Mouse (Mus musculus): ENCODE data around the gene Smap2. TPM values are rescaled to one million over a fixed set of nuclear protein-coding genes. Genes with fewer than 3 reads are reported as not detected.
"Not testable (repeated sequence)": the region's sequence is repeated elsewhere in the genome, so short reads cannot be mapped to it uniquely, and the experiment has no call there.

Gene Smap2
- not detected in 2 replicates for polyA plus RNA-seq (2012; ENCODE audit: insufficient read depth, insufficient read length, low replicate concordance, missing spikeins)

DNA sequence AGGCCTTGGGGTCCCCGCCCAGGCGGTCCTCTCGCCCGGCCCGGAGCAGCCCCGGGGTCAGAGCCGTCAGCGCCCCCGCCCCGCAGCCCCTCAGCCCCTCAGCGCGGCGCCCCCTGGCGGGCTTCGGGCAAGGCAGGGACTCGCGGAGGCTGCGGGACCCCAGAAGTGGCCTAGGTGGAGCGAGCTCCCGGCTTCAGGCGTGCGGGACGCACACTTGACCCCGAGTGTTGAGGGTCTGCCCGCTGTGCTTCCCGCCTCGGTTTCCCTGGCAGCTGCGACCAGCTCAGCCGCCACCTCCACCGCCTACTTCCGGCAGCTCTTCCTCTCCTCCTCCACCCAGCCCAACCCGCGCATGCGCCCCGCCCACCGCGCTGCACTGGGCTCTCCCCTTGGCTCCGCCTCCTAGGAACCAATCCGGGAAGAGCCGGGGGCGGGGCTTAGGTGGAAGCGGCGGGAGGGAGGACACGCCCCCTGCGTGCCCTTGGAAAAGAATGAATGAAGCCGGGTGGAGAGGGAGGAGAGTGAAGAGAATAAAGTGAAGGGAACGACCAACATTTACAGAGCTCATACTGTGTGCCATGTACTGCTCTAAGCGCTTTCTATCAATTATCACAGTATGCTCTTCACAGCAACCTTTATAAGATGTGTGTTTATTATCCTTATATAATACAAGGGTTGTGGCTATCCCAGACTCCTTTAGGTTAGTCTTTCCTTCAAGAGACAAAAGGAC, at the start of gene Smap2:
Gene Smap2 (minus strand): TSS at position 320 of the 730 bp plus-strand sequence.
- Histone ChIP-seq H3K27ac (ENCODE audit: insufficient read depth, low read depth, low read length) (peak within 1 kb of the TSS; percentile 41), H3K4me1 (ENCODE audit: control insufficient read depth, insufficient read depth, low read length) (peaks cover 13% of the 10 kb centered on the region), H3K4me3 (ENCODE audit: insufficient read depth, low read depth, low read length) (peak within 1 kb of the TSS; percentile 82)
- peak; percentile 86 for TF ChIP-seq POLR2A (IDR thresholded peaks at IDR 0.05; ENCODE audit: insufficient read depth, low read depth, low read length)
- TF ChIP-seq CTCF (IDR thresholded peaks at IDR 0.05; ENCODE audit: insufficient read depth, low read depth, low read length), result peak; percentile 96
- WGBS, result under 1% methylated on average over 48 of the region's 48 CpGs

- H3K4me3 ChIP-seq (ENCODE audit: insufficient read depth, low read depth, low read length), result no peak overlapping the region
- H3K27ac ChIP-seq (ENCODE audit: insufficient read depth, low read depth, low read length), result no peak overlapping the region
- H3K4me1 ChIP-seq (ENCODE audit: control insufficient read depth, insufficient read depth, low read length), result peaks cover 2% of the 10 kb centered on the region; the same call in 1 of the 2 replicates
- WGBS, result 88% methylated on average over 2 of the region's 2 CpGs
- TF ChIP-seq CTCF (IDR thresholded peaks at IDR 0.05; ENCODE audit: insufficient read depth, low read depth, low read length) (no peak), POLR2A (IDR thresholded peaks at IDR 0.05; ENCODE audit: insufficient read depth, low read depth, low read length) (no peak)
Measured at GRCm38 (mm10) chr4:121065336-121065735, 48.3 kb upstream of the Smap2 start.

DNA sequence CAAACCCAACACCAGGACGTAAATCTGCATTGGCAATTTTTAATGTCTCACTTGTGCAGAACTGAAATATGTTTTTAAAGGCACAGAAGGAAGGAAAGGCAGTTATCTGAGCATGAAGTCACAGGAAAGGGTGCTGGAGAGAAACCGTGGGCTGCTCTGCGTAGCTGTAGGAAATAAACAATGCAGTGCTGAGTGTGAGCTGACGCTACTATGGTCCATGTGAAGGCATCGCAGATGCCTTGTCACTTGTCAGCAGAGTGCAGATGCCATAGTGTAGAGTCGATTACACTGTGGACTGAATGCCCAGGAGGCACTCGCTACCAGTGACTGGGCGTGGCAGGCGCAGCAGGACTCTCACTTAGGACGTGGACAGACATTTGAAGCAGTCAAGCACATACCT, 42.2 kb upstream of the Smap2 start:
- not testable (repeated sequence) for H3K27ac ChIP-seq (ENCODE audit: insufficient read depth, low read depth, low read length); H3K4me3 ChIP-seq (ENCODE audit: insufficient read depth, low read depth, low read length); H3K4me1 ChIP-seq (ENCODE audit: control insufficient read depth, insufficient read depth, low read length)
- WGBS, result 84% methylated on average over 10 of the region's 10 CpGs

- H3K4me3 ChIP-seq (ENCODE audit: insufficient read depth, low read depth, low read length), result no peak overlapping the region
- WGBS, result 73% methylated on average over 2 of the region's 2 CpGs
- no peak overlapping the region for H3K27ac ChIP-seq (ENCODE audit: insufficient read depth, low read depth, low read length)
- peaks cover 13% of the 10 kb centered on the region; the same call in 1 of the 2 replicates for H3K4me1 ChIP-seq (ENCODE audit: control insufficient read depth, insufficient read depth, low read length)
- TF ChIP-seq POLR2A (IDR thresholded peaks at IDR 0.05; ENCODE audit: insufficient read depth, low read depth, low read length) (no peak), CTCF (IDR thresholded peaks at IDR 0.05; ENCODE audit: insufficient read depth, low read depth, low read length) (no peak)
Measured at GRCm38 (mm10) chr4:121057032-121057431, 40.0 kb upstream of the Smap2 start.

GRCm38 (mm10) chr4:121056342-121056741, 39.3 kb upstream of the Smap2 start:
- TF ChIP-seq POLR2A (IDR thresholded peaks at IDR 0.05; ENCODE audit: insufficient read depth, low read depth, low read length) (no peak), CTCF (IDR thresholded peaks at IDR 0.05; ENCODE audit: insufficient read depth, low read depth, low read length) (no peak)
- Histone ChIP-seq H3K4me1 (ENCODE audit: control insufficient read depth, insufficient read depth, low read length) (peaks cover 14% of the 10 kb centered on the region; the same call in 1 of the 2 replicates), H3K27ac (ENCODE audit: insufficient read depth, low read depth, low read length) (no peak overlapping the region), H3K4me3 (ENCODE audit: insufficient read depth, low read depth, low read length) (no peak overlapping the region)
- 55% methylated on average over 3 of the region's 3 CpGs for WGBS

- Histone ChIP-seq H3K27ac (ENCODE audit: insufficient read depth, low read depth, low read length) (no peak overlapping the region), H3K4me3 (ENCODE audit: insufficient read depth, low read depth, low read length) (peak overlapping the region; percentile 40), H3K4me1 (ENCODE audit: control insufficient read depth, insufficient read depth, low read length) (peaks cover 14% of the 10 kb centered on the region; the same call in 1 of the 2 replicates)
- TF ChIP-seq CTCF (IDR thresholded peaks at IDR 0.05; ENCODE audit: insufficient read depth, low read depth, low read length) (no peak), POLR2A (IDR thresholded peaks at IDR 0.05; ENCODE audit: insufficient read depth, low read depth, low read length) (no peak)
- WGBS, result 31% methylated on average over 35 of the region's 35 CpGs
Measured at GRCm38 (mm10) chr4:121052454-121053323, 35.6 kb upstream of the Smap2 start.

DNA sequence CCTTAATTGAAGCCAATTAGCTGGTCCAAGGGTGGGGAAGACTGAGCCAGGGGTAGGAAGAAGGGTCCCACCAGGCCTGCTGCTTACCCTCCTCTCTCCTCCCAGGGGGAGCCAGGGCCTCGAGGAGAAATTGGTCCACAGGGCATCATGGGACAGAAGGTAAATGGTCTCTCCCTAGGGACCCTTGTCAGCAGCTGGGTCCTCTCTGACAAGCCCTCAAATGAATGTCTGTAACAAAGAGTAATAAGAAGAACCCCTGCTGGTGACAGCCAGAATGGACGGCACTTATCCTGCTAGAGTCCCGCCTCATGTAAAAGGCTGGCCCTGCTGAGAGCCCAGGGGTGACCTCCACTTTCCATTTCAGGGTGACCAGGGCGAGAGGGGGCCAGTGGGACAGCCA, 34.8 kb upstream of the Smap2 start:
- TF ChIP-seq CTCF (IDR thresholded peaks at IDR 0.05; ENCODE audit: insufficient read depth, low read depth, low read length) (no peak), POLR2A (IDR thresholded peaks at IDR 0.05; ENCODE audit: insufficient read depth, low read depth, low read length) (no peak)
- H3K27ac ChIP-seq (ENCODE audit: insufficient read depth, low read depth, low read length), result no peak overlapping the region
- H3K4me3 ChIP-seq (ENCODE audit: insufficient read depth, low read depth, low read length), result no peak overlapping the region
- WGBS, result 63% methylated on average over 4 of the region's 4 CpGs
- peaks cover 14% of the 10 kb centered on the region; the same call in 1 of the 2 replicates for H3K4me1 ChIP-seq (ENCODE audit: control insufficient read depth, insufficient read depth, low read length)

- Histone ChIP-seq H3K4me3 (ENCODE audit: insufficient read depth, low read depth, low read length) (no peak overlapping the region), H3K4me1 (ENCODE audit: control insufficient read depth, insufficient read depth, low read length) (peaks cover 16% of the 10 kb centered on the region), H3K27ac (ENCODE audit: insufficient read depth, low read depth, low read length) (no peak overlapping the region)
- WGBS, result 72% methylated on average over 3 of the region's 3 CpGs
- TF ChIP-seq CTCF (IDR thresholded peaks at IDR 0.05; ENCODE audit: insufficient read depth, low read depth, low read length) (no peak), POLR2A (IDR thresholded peaks at IDR 0.05; ENCODE audit: insufficient read depth, low read depth, low read length) (no peak)
Measured at GRCm38 (mm10) chr4:121042946-121043345, 25.9 kb upstream of the Smap2 start.

GRCm38 (mm10) chr4:121042472-121042871, 25.4 kb upstream of the Smap2 start:
- Histone ChIP-seq H3K4me3 (ENCODE audit: insufficient read depth, low read depth, low read length) (no peak overlapping the region), H3K4me1 (ENCODE audit: control insufficient read depth, insufficient read depth, low read length) (peaks cover 16% of the 10 kb centered on the region), H3K27ac (ENCODE audit: insufficient read depth, low read depth, low read length) (no peak overlapping the region)
- TF ChIP-seq CTCF (IDR thresholded peaks at IDR 0.05; ENCODE audit: insufficient read depth, low read depth, low read length), result no peak
- no peak for TF ChIP-seq POLR2A (IDR thresholded peaks at IDR 0.05; ENCODE audit: insufficient read depth, low read depth, low read length)
- WGBS, result 86% methylated on average over 5 of the region's 5 CpGs
